Mouse (Mus musculus) stomach, embryonic 14.5 days (tissue): ENCODE data around the gene Dennd1c. TPM values are rescaled to one million over a fixed set of nuclear protein-coding genes. Genes with fewer than 3 reads are reported as not detected.

Source experiments
- ATAC-seq: fragments of 200-750 bp; cut with Nextera tagmentation; 2 replicates; pipeline ENCODE4 v1.8.0; 2017; ENCODE audit warnings: low read depth, moderate TSS enrichment; ENCODE audit not compliant: insufficient number of reproducible peaks, insufficient read depth, low FRiP score
- H3K27ac ChIP-seq: fragments of 300-500 bp; sonication (generic); 2 replicates; pipeline ENCODE4 v1.5.1; 2014; ENCODE audit warnings: mild to moderate bottlenecking, low read length, moderate library complexity, mixed read lengths
- H3K27me3 ChIP-seq: fragments of 300-500 bp; sonication (generic); 2 replicates; pipeline ENCODE4 v1.6.1; 2014; ENCODE audit warnings: low read length, control low read depth, mixed read lengths; ENCODE audit not compliant: control insufficient read depth, insufficient read depth
- H3K36me3 ChIP-seq: fragments of 300-500 bp; sonication (generic); 2 replicates; pipeline ENCODE4 v1.6.1; 2014; ENCODE audit warnings: mild to moderate bottlenecking, control low read depth, low read length, moderate library complexity, mixed read lengths; ENCODE audit not compliant: control insufficient read depth, insufficient read depth
- H3K4me1 ChIP-seq: fragments of 300-500 bp; sonication (generic); 2 replicates; pipeline ENCODE4 v1.6.1; 2014; ENCODE audit warnings: low read length, control low read depth, mixed read lengths; ENCODE audit not compliant: control insufficient read depth, insufficient read depth
- H3K4me2 ChIP-seq: fragments of 300-500 bp; sonication (generic); replicated peaks from 2 replicates; pipeline ENCODE4 v1.6.1; 2014; ENCODE audit warnings: low read depth, low read length, control low read depth
- H3K4me3 ChIP-seq: fragments of 300-500 bp; sonication (generic); 2 replicates; pipeline ENCODE4 v1.5.1; 2014; ENCODE audit warnings: low read depth, low read length, control low read depth
- H3K9ac ChIP-seq: fragments of 300-500 bp; sonication (generic); replicated peaks from 2 replicates; pipeline ENCODE4 v1.6.1; 2014; ENCODE audit warnings: low read depth, mild to moderate bottlenecking, control low read depth, low read length, moderate library complexity, mixed read lengths
- H3K9me3 ChIP-seq: fragments of 300-500 bp; sonication (generic); 2 replicates; pipeline ENCODE4 v1.6.1; 2016; ENCODE audit warnings: low read depth, low read length, control low read depth; ENCODE audit not compliant: control insufficient read depth
- WGBS: fragments of 180-500 bp; shearing (Covaris S2); extraction: QIAGEN DNeasy Blood & Tissue Kit; methylation state at CpG from one replicate; pipeline ENCODE4 v1.1.7; 2014; 5-methylcytosine and 5-hydroxymethylcytosine counted together
- polyA plus RNA-seq: library from polyadenylated mRNA; unstranded; fragments of >200 nt; fragmentation: Nextera tagmentation; extraction: Ambion mirVana; gene quantifications from 2 replicates; pipeline ENCODE4 v1.2.1, GENCODE M21; 2014

The Dennd1c gene
- polyA plus RNA-seq, 1 experiment from 2014 or later: 5.3 TPM

DNA sequence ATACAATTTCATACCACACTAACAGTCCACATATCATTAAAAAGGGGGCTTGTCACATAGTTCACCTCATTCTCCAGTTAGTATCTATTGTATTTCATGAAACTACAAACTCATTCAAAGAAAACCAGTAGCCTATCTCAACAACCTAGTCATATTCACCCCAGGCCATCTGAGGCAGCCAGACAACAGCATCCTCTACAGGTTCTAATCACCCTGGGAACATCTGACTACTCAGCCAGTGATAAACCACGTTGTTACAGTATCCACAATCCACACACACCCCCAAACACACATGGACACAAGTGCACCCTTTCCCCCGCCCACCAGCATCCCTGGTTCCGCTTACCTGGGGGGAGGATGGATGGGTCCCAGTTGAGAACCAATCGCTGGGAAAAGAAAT, 50.8 kb downstream of the Dennd1c start:
- no peak overlapping the region for H3K27ac ChIP-seq
- peaks cover 62% of the 10 kb centered on the region for H3K36me3 ChIP-seq
- no peak overlapping the region for H3K4me3 ChIP-seq
- no peak overlapping the region for H3K4me2 ChIP-seq
- H3K9ac ChIP-seq: no peak overlapping the region
- 90% methylated on average over 4 of the region's 4 CpGs for WGBS
- peaks cover 8% of the 10 kb centered on the region; the same call in 1 of the 2 replicates for H3K4me1 ChIP-seq
- no peak for ATAC-seq
- no peaks in the 10 kb centered on the region for H3K27me3 ChIP-seq
- H3K9me3 ChIP-seq: no peaks in the 10 kb centered on the region

DNA sequence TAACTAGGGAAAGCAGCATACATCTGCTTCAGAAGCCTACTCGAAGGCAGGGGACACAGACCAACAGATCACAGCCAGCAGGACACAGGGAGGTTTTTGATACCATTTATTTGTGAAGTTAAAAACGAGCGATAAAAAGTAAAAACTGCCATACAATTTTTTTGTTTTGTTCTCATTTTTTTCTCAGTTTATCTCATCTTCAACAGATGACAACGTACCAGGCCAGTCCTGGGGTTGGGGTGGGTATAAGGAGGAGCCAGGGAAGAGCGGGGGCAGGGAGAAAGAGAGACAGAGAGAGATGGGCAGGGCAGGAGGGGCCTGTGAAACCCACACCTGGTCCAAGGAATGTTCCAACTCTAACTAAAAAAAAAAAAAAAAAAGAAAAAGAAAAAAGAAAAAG, 57.4 kb downstream of the Dennd1c start:
- Histone ChIP-seq H3K4me1 (no peaks in the 10 kb centered on the region), H3K4me3 (no peak overlapping the region), H3K27me3 (no peaks in the 10 kb centered on the region), H3K9ac (no peak overlapping the region), H3K36me3 (peaks cover 54% of the 10 kb centered on the region), H3K4me2 (no peak overlapping the region), H3K9me3 (no peaks in the 10 kb centered on the region), H3K27ac (no peak overlapping the region)
- WGBS: 87% methylated on average over 5 of the region's 5 CpGs
- no peak for ATAC-seq

DNA sequence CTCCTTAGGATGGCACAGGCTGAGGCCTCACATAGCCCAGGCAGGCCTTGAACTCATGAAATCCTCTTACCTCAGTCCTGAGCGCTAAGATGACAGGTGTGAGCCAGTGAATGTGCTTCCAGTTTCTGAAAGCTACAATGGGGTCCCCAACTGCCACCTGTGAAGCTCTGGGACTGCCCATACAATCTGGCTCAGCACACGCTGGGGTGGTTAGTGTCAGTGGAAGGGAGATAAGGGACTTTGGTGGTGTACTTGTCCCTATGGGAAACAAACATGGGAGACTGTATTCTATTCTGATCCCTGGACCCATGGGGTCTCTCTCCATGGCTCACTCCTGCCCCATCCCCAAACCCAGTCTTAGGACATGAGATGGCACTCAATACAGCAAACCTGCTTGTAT, 58.6 kb downstream of the Dennd1c start:
- Histone ChIP-seq H3K9ac (no peak overlapping the region), H3K4me3 (no peak overlapping the region), H3K36me3 (peaks cover 41% of the 10 kb centered on the region), H3K27ac (no peak overlapping the region), H3K9me3 (no peaks in the 10 kb centered on the region), H3K4me2 (no peak overlapping the region), H3K4me1 (no peaks in the 10 kb centered on the region), H3K27me3 (no peaks in the 10 kb centered on the region)
- 71% methylated on average over 2 of the region's 2 CpGs for WGBS
- ATAC-seq: no peak

Other genes with a start within 250 kb of the Dennd1c start
- gene Rfx2, start 247.5 kb downstream of the Dennd1c start, polyA plus RNA-seq: 6.7 TPM in 2 replicates
- gene Acsbg2, start 204.1 kb downstream of the Dennd1c start, polyA plus RNA-seq: not detected in 2 replicates
- gene 1700061G19Rik, start 203.0 kb downstream of the Dennd1c start, polyA plus RNA-seq: 0.35 and 0.76 TPM in 2 replicates
- gene Mllt1, start 143.1 kb downstream of the Dennd1c start, polyA plus RNA-seq: 26.8 and 29.6 TPM in 2 replicates
- not detected in 2 replicates for gene Acer1, start 96.4 kb downstream of the Dennd1c start, polyA plus RNA-seq
- 146 and 164 TPM in 2 replicates for gene Clpp, start 88.2 kb downstream of the Dennd1c start, polyA plus RNA-seq
- gene Alkbh7, start 81.2 kb downstream of the Dennd1c start, polyA plus RNA-seq: 41.8 and 43.7 TPM in 2 replicates
- 0.83 and 1.0 TPM in 2 replicates for gene Pspn, start 78.5 kb downstream of the Dennd1c start, polyA plus RNA-seq
- gene Gtf2f1, start 67.2 kb downstream of the Dennd1c start, polyA plus RNA-seq: 56.3 and 59.8 TPM in 2 replicates
- 0.64 and 0.77 TPM in 2 replicates for gene Gm17949, start 67.0 kb downstream of the Dennd1c start, polyA plus RNA-seq
- 45.8 and 46.4 TPM in 2 replicates for gene Khsrp, start 47.0 kb downstream of the Dennd1c start, polyA plus RNA-seq
- 0.28 TPM in 1 of 2 replicates, not detected in the other for gene Slc25a41, start 36.9 kb downstream of the Dennd1c start, polyA plus RNA-seq
- 43.8 and 44.2 TPM in 2 replicates for gene Crb3, start 19.4 kb downstream of the Dennd1c start, polyA plus RNA-seq
- 11.5 and 12.7 TPM in 2 replicates for gene Slc25a23, start 18.7 kb downstream of the Dennd1c start, polyA plus RNA-seq
- gene Tubb4a, start 9.3 kb upstream of the Dennd1c start, polyA plus RNA-seq: 33.9 and 34.9 TPM in 2 replicates
- gene Tnfsf9, start 26.8 kb upstream of the Dennd1c start, polyA plus RNA-seq: 11.0 and 11.7 TPM in 2 replicates
- not detected in 2 replicates for gene Cd70, start 71.3 kb upstream of the Dennd1c start, polyA plus RNA-seq
- 0.31 TPM in 1 of 2 replicates, not detected in the other for gene Tnfsf14, start 115.7 kb upstream of the Dennd1c start, polyA plus RNA-seq
- 0.48 and 1.4 TPM in 2 replicates for gene C3, start 149.6 kb upstream of the Dennd1c start, polyA plus RNA-seq
- 38.6 and 40.6 TPM in 2 replicates for gene Gpr108, start 169.9 kb upstream of the Dennd1c start, polyA plus RNA-seq
- gene Trip10, start 170.9 kb upstream of the Dennd1c start, polyA plus RNA-seq: 33.4 and 35.4 TPM in 2 replicates
- gene Vav1, start 200.6 kb upstream of the Dennd1c start, polyA plus RNA-seq: 1.8 and 2.7 TPM in 2 replicates